In genomic region chr7:144935563-144935962, GRCm38 (mm10) we compare ENCODE assay signal across 10 mouse cellular contexts. TPM values are rescaled to one million over a fixed set of nuclear protein-coding genes. Genes with fewer than 3 reads are reported as not detected.
DNase-seq lines count a peak whose midpoint lies in the region; ATAC-seq and TF ChIP-seq lines count a peak whose summit lies in the region.
"Had no signal": no experiment of that assay in that cellular context is flagged by ENCODE, and none has a peak within 500 bp of the region (broad histone marks: within the 10 kb centered on the region; RNA-seq: fewer than 3 reads in every experiment).

No protein-coding gene starts in this region.

- peaks cover 35% of the 10 kb centered on the region; the same call in 1 of the 2 replicates for H3K36me3 ChIP-seq in hindbrain, embryonic 12.5 days
- 0 out of 2 replicates have a peak, but pooled peaks cover 2% of the 10 kb centered on the region for H3K36me3 ChIP-seq in midbrain, postnatal 0 days (ENCODE audit: insufficient read depth, low read length)

- H3K4me3 ChIP-seq in hindbrain, embryonic 12.5 days, result no peak overlapping the region
- no peak overlapping the region for H3K4me3 ChIP-seq in midbrain, postnatal 0 days (ENCODE audit: low read depth, low read length)
- H3K4me3 ChIP-seq: embryonic facial prominence, embryonic 15.5 days had no signal

- peak; percentile 37; the same call in 1 of the 2 replicates for ATAC-seq in cerebellum, adult (ENCODE audit: insufficient number of reproducible peaks, low FRiP score, low TSS enrichment)
- no peak for ATAC-seq in hindbrain, embryonic 12.5 days (ENCODE audit: low FRiP score)
- peak; percentile 14; the same call in 1 of the 2 replicates for ATAC-seq in midbrain, postnatal 0 days (ENCODE audit: low FRiP score)

- no peaks in the 10 kb centered on the region for H3K9me3 ChIP-seq in hindbrain, embryonic 12.5 days (replicated peaks)
- no peaks in the 10 kb centered on the region for H3K9me3 ChIP-seq in midbrain, postnatal 0 days (ENCODE audit: low read length)
- H3K9me3 ChIP-seq: embryonic facial prominence, embryonic 15.5 days had no signal

- peak; percentile 81 for TF ChIP-seq CTCF in midbrain, postnatal 0 days (IDR thresholded peaks at IDR 0.05)

- 0 out of 2 replicates have a peak overlapping the region, but pooled peaks have one; percentile 10 for H3K9ac ChIP-seq in hindbrain, embryonic 12.5 days
- H3K9ac ChIP-seq in midbrain, postnatal 0 days (replicated peaks; ENCODE audit: low read length, poor library complexity, severe bottlenecking), result peak overlapping the region; percentile 39; the same call in 1 of the 2 replicates
- H3K9ac ChIP-seq: embryonic facial prominence, embryonic 15.5 days had no signal

- H3K4me2 ChIP-seq in hindbrain, embryonic 12.5 days (replicated peaks), result no peak overlapping the region
- no peak overlapping the region for H3K4me2 ChIP-seq in midbrain, postnatal 0 days (ENCODE audit: low read depth, low read length, poor library complexity, severe bottlenecking)
- H3K4me2 ChIP-seq: embryonic facial prominence, embryonic 15.5 days had no signal

- H3K4me1 ChIP-seq in hindbrain, embryonic 12.5 days, result peaks cover 40% of the 10 kb centered on the region
- H3K4me1 ChIP-seq in midbrain, postnatal 0 days (ENCODE audit: insufficient read depth, low read length), result peaks cover 5% of the 10 kb centered on the region; the same call in 1 of the 2 replicates

- WGBS in hindbrain, embryonic 12.5 days, result 59% methylated on average over 5 of the region's 5 CpGs
- 52% methylated on average over 5 of the region's 5 CpGs for WGBS in midbrain, postnatal 0 days

- H3K27me3 ChIP-seq in hindbrain, embryonic 12.5 days, result peaks cover 19% of the 10 kb centered on the region
- peaks cover 17% of the 10 kb centered on the region; the same call in 1 of the 2 replicates for H3K27me3 ChIP-seq in midbrain, postnatal 0 days (ENCODE audit: insufficient read depth, low read length)
- H3K27me3 ChIP-seq: embryonic facial prominence, embryonic 15.5 days had no signal

- no peak overlapping the region for H3K27ac ChIP-seq in hindbrain, embryonic 12.5 days
- H3K27ac ChIP-seq in midbrain, postnatal 0 days (ENCODE audit: low read depth, low read length), result no peak overlapping the region
- H3K27ac ChIP-seq: embryonic facial prominence, embryonic 15.5 days had no signal

- intact Hi-C loops in left cerebral cortex, postnatal 4 days (cut with DNase I), result no loop called here

- DNase-seq in adrenal gland, adult (ENCODE audit: inconsistent age in 2 of 2, low spot score in 1 of 2), result peak; percentile 49 to 72
- DNase-seq in adrenal gland, adult 8-10 months, result no peak
- DNase-seq in left cerebral cortex, postnatal 4 days, result peak; percentile 68
- DNase-seq in left cerebral cortex, adult 11 months (ENCODE audit: low spot score), result no peak
- DNase-seq in midbrain, postnatal 0 days (ENCODE audit: low spot score), result peak; percentile 86
- no peak for DNase-seq in urinary bladder, postnatal 4 days (ENCODE audit: low spot score in 2 of 2)

RNA-seq across cellular contexts. Expression of gene Ccnd1, which starts 4.2 kb away (rescaled TPM):
- 100 to 1,000 TPM; 177 to 201 (median 190) TPM for total RNA-seq in adrenal gland, adult 8-10 months (2022)
- total RNA-seq in left cerebral cortex, postnatal 4 days (2021), result 10 to 100 TPM; 27.5 to 30.5 TPM
- polyA plus RNA-seq in hindbrain, embryonic 12.5 days (2016; fragmentation: Nextera tagmentation; extraction: Ambion mirVana), result 123 and 128 TPM in 2 replicates
- 26.3 and 32.8 TPM in 2 replicates for total RNA-seq in midbrain, postnatal 0 days (2014; rRNA removed)
- 17.9 and 18.5 TPM in 2 replicates for polyA plus RNA-seq in midbrain, postnatal 0 days (2015; fragmentation: Nextera tagmentation; extraction: Ambion mirVana)

RNA-seq across cellular contexts. Expression of gene LTO1, which starts 20.7 kb away (rescaled TPM):
- 10 to 100 TPM; 27.1 to 39.7 (median 31.2) TPM for total RNA-seq in adrenal gland, adult 8-10 months (2022)
- 10 to 100 TPM; 33.5 to 36.0 TPM for total RNA-seq in left cerebral cortex, postnatal 4 days (2021)
- polyA plus RNA-seq in hindbrain, embryonic 12.5 days (2016; fragmentation: Nextera tagmentation; extraction: Ambion mirVana), result 28.2 and 34.1 TPM in 2 replicates
- 19.2 and 19.8 TPM in 2 replicates for total RNA-seq in midbrain, postnatal 0 days (2014; rRNA removed)
- polyA plus RNA-seq in midbrain, postnatal 0 days (2015; fragmentation: Nextera tagmentation; extraction: Ambion mirVana), result 17.9 and 18.9 TPM in 2 replicates

RNA-seq across cellular contexts. Expression of gene Fgf15, which starts 39.2 kb away (rescaled TPM):
- under 1 TPM in 3 of 4 experiments, not detected in 1; 0.31 to 0.46 (median 0.32) TPM for total RNA-seq in adrenal gland, adult 8-10 months (2022)
- under 1 TPM; 0.26 to 0.62 TPM for total RNA-seq in left cerebral cortex, postnatal 4 days (2021)
- polyA plus RNA-seq in hindbrain, embryonic 12.5 days (2016; fragmentation: Nextera tagmentation; extraction: Ambion mirVana), result 62.0 and 66.7 TPM in 2 replicates
- total RNA-seq in midbrain, postnatal 0 days (2014; rRNA removed), result 7.9 and 9.3 TPM in 2 replicates
- 3.8 and 5.1 TPM in 2 replicates for polyA plus RNA-seq in midbrain, postnatal 0 days (2015; fragmentation: Nextera tagmentation; extraction: Ambion mirVana)
- total RNA-seq: left cerebral cortex, postnatal 10 days had no signal

Comparison
In these comparisons a context has a peak if more than half of its experiments do, and no peak if none do; other contexts are left out.
1. DNase-seq: peak in adrenal gland, adult (2 of 2), left cerebral cortex, postnatal 4 days (single experiment) and midbrain, postnatal 0 days (single experiment); none in adrenal gland, adult 8-10 months (single experiment), left cerebral cortex, adult 11 months (single experiment) and urinary bladder, postnatal 4 days (0 of 2).